ENCODE assay signal across 11 mouse cellular contexts in genomic region chr12:70895275-70895674, GRCm38 (mm10).
"Had no signal": no experiment of that assay in that cellular context is flagged by ENCODE, and none has a peak within 500 bp of the region (broad histone marks: within the 10 kb centered on the region; RNA-seq: fewer than 3 reads in every experiment).

No protein-coding gene starts in this region.

- H3K9ac ChIP-seq: limb, embryonic 12.5 days; liver, embryonic 14.5 days; midbrain, embryonic 13.5 days; neural tube, embryonic 12.5 days had no signal

- ATAC-seq: midbrain, embryonic 13.5 days had no signal

- H3K27ac ChIP-seq: layer of hippocampus, adult 2 months; limb, embryonic 12.5 days; liver, embryonic 14.5 days; midbrain, embryonic 13.5 days; neural tube, embryonic 12.5 days had no signal

- H3K4me3 ChIP-seq: layer of hippocampus, adult 2 months; limb, embryonic 12.5 days; midbrain, embryonic 13.5 days; neural tube, embryonic 12.5 days had no signal

- H3K4me1 ChIP-seq: limb, embryonic 12.5 days; neural tube, embryonic 12.5 days had no signal

- H3K9me3 ChIP-seq: limb, embryonic 12.5 days; midbrain, embryonic 13.5 days; neural tube, embryonic 12.5 days had no signal

- H3K27me3 ChIP-seq: limb, embryonic 12.5 days; midbrain, embryonic 13.5 days; neural tube, embryonic 12.5 days had no signal

- DNase-seq: kidney, postnatal 10 days; kidney, postnatal 4 days; liver; lung, adult 18-20 months; thymus, adult 2 months; thymus, postnatal 25 days had no signal

- H3K4me2 ChIP-seq: limb, embryonic 12.5 days; midbrain, embryonic 13.5 days; neural tube, embryonic 12.5 days had no signal
